ENCODE assay signal across 7 mouse cellular contexts in the genomic region with DNA sequence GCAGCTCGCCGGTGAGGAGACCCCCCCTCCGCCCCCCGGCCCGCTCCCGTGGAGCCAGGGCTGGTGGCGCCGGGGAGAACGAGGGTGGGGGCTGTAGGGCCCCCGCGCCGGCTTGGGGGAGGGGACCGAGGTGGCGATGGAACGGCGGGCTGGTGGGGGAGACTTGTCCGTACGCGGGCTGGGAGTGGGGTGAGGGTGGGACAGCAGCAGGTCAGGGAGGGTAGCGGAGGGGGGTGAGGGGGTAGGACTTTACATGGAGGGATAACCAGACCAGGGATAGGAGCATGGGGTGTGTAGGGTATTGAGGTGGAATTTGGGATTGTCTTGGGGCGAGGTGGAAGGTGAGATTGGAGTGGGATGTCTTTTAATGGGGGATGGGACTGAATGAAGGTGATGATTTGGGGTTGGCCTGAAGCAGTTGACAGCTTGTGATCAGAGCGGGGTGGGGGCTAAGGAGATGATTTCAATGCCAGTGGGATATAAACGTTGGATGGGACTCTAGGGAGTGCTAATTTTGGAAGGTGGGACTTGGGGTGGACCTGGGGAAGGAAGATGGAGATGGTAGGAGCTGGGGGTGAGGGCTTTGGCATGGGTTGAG. TPM values are rescaled to one million over a fixed set of nuclear protein-coding genes. Genes with fewer than 3 reads are reported as not detected.
DNase-seq lines count a peak whose midpoint lies in the region; ATAC-seq and TF ChIP-seq lines count a peak whose summit lies in the region.

No protein-coding gene starts in this region.

- H3K4me3 ChIP-seq in lung, embryonic 14.5 days (ENCODE audit: low read depth, low read length): peak overlapping the region; percentile 89
- H3K4me3 ChIP-seq in embryonic facial prominence, embryonic 10.5 days: peak overlapping the region; percentile 72
- peak overlapping the region; percentile 94 for H3K4me3 ChIP-seq in hindbrain, embryonic 10.5 days
- H3K4me3 ChIP-seq in liver, embryonic 15.5 days (replicated peaks): peak overlapping the region; percentile 73

- no peaks in the 10 kb centered on the region for H3K9me3 ChIP-seq in lung, embryonic 14.5 days (ENCODE audit: low read depth, low read length)
- no peaks in the 10 kb centered on the region for H3K9me3 ChIP-seq in embryonic facial prominence, embryonic 10.5 days
- no peaks in the 10 kb centered on the region for H3K9me3 ChIP-seq in hindbrain, embryonic 10.5 days
- H3K9me3 ChIP-seq in liver, embryonic 15.5 days (replicated peaks): no peaks in the 10 kb centered on the region

- peak overlapping the region; percentile 84 for H3K4me2 ChIP-seq in lung, embryonic 14.5 days
- peak overlapping the region; percentile 92 for H3K4me2 ChIP-seq in liver, embryonic 15.5 days

- H3K4me1 ChIP-seq in lung, embryonic 14.5 days (ENCODE audit: insufficient read depth): peaks cover 12% of the 10 kb centered on the region; the same call in 1 of the 2 replicates
- peaks cover 16% of the 10 kb centered on the region for H3K4me1 ChIP-seq in embryonic facial prominence, embryonic 10.5 days
- H3K4me1 ChIP-seq in hindbrain, embryonic 10.5 days (replicated peaks): peaks cover 15% of the 10 kb centered on the region
- peaks cover 26% of the 10 kb centered on the region for H3K4me1 ChIP-seq in liver, embryonic 15.5 days (replicated peaks)

- TF ChIP-seq CTCF in lung, embryonic 14.5 days (IDR thresholded peaks at IDR 0.05; ENCODE audit: low read depth): no peak

- peak overlapping the region; percentile 93 for H3K9ac ChIP-seq in lung, embryonic 14.5 days
- peak overlapping the region; percentile 81 for H3K9ac ChIP-seq in liver, embryonic 15.5 days

- H3K36me3 ChIP-seq in lung, embryonic 14.5 days (ENCODE audit: insufficient read depth): no peaks in the 10 kb centered on the region
- H3K36me3 ChIP-seq in embryonic facial prominence, embryonic 10.5 days (replicated peaks): no peaks in the 10 kb centered on the region
- no peaks in the 10 kb centered on the region for H3K36me3 ChIP-seq in hindbrain, embryonic 10.5 days
- H3K36me3 ChIP-seq in liver, embryonic 15.5 days (replicated peaks): no peaks in the 10 kb centered on the region

- peak; percentile 53 for ATAC-seq in lung, embryonic 14.5 days (ENCODE audit: insufficient read depth)
- ATAC-seq in liver, embryonic 15.5 days (ENCODE audit: insufficient read depth): peak; percentile 14

- no peaks in the 10 kb centered on the region for H3K27me3 ChIP-seq in lung, embryonic 14.5 days (ENCODE audit: insufficient read depth, low read length)
- H3K27me3 ChIP-seq in embryonic facial prominence, embryonic 10.5 days (replicated peaks; ENCODE audit: low read depth, poor library complexity, severe bottlenecking): no peaks in the 10 kb centered on the region
- H3K27me3 ChIP-seq in hindbrain, embryonic 10.5 days (ENCODE audit: insufficient read depth, poor library complexity, severe bottlenecking): no peaks in the 10 kb centered on the region
- H3K27me3 ChIP-seq in liver, embryonic 15.5 days: peaks cover 7% of the 10 kb centered on the region; the same call in 1 of the 2 replicates

- peak overlapping the region; percentile 98 for H3K27ac ChIP-seq in lung, embryonic 14.5 days (ENCODE audit: low read depth)
- H3K27ac ChIP-seq in embryonic facial prominence, embryonic 10.5 days (replicated peaks): peak overlapping the region; percentile 99
- peak overlapping the region; percentile 99 for H3K27ac ChIP-seq in hindbrain, embryonic 10.5 days
- H3K27ac ChIP-seq in liver, embryonic 15.5 days (replicated peaks): peak overlapping the region; percentile 88

- WGBS in lung, embryonic 14.5 days: 1% methylated on average over 23 of the region's 23 CpGs
- WGBS in embryonic facial prominence, embryonic 10.5 days: under 1% methylated on average over 23 of the region's 23 CpGs
- WGBS in hindbrain, embryonic 10.5 days: under 1% methylated on average over 23 of the region's 23 CpGs
- 2% methylated on average over 23 of the region's 23 CpGs for WGBS in liver, embryonic 15.5 days (ENCODE audit: insufficient replicate concordance)

- DNase-seq in lung, embryonic 14.5 days: no peak
- DNase-seq in lung, postnatal 25 days (ENCODE audit: low spot score): no peak
- no peak for DNase-seq in embryonic facial prominence, embryonic 10.5 days (ENCODE audit: low spot score)
- DNase-seq in hindbrain, embryonic 10.5 days (ENCODE audit: low spot score): no peak
- DNase-seq in adrenal gland, postnatal 14 days: no peak
- DNase-seq in thymus, postnatal 4 days: no peak

RNA-seq across cellular contexts. Expression of gene Fam168a, which starts 0.5 kb away (rescaled TPM):
- polyA plus RNA-seq in lung, embryonic 14.5 days (2014; fragmentation: Nextera tagmentation; extraction: Ambion mirVana): 42.8 and 47.8 TPM in 2 replicates
- 30.3 and 31.6 TPM in 2 replicates for polyA plus RNA-seq in embryonic facial prominence, embryonic 10.5 days (2016; fragmentation: Nextera tagmentation; extraction: Ambion mirVana)
- 30.2 and 47.4 TPM in 2 replicates for polyA plus RNA-seq in hindbrain, embryonic 10.5 days (2016; fragmentation: Nextera tagmentation; extraction: Ambion mirVana)
- polyA plus RNA-seq in liver, embryonic 15.5 days (2015; fragmentation: Nextera tagmentation; extraction: Ambion mirVana): 5.0 and 5.3 TPM in 2 replicates
- total RNA-seq in adrenal gland, postnatal 14 days (2021): 67.5 and 69.9 TPM in 2 replicates

RNA-seq across cellular contexts. Expression of gene Plekhb1, which starts 44.8 kb away (rescaled TPM):
- 17.7 TPM in 2 replicates for polyA plus RNA-seq in lung, embryonic 14.5 days (2014; fragmentation: Nextera tagmentation; extraction: Ambion mirVana)
- polyA plus RNA-seq in embryonic facial prominence, embryonic 10.5 days (2016; fragmentation: Nextera tagmentation; extraction: Ambion mirVana): 4.7 and 4.8 TPM in 2 replicates
- polyA plus RNA-seq in hindbrain, embryonic 10.5 days (2016; fragmentation: Nextera tagmentation; extraction: Ambion mirVana): 4.3 and 10.7 TPM in 2 replicates
- 0.38 and 0.51 TPM in 2 replicates for polyA plus RNA-seq in liver, embryonic 15.5 days (2015; fragmentation: Nextera tagmentation; extraction: Ambion mirVana)
- 3.0 and 4.0 TPM in 2 replicates for total RNA-seq in adrenal gland, postnatal 14 days (2021)
